Mouse (Mus musculus): ENCODE data around the gene Nxph1. TPM values are rescaled to one million over a fixed set of nuclear protein-coding genes. Genes with fewer than 3 reads are reported as not detected.

Gene Nxph1
- polyA plus RNA-seq, 1 experiment from 2014 or later: 43.9 TPM

- ATAC-seq: 0 out of 2 replicates have a peak, but pooled peaks have one; percentile 37
- H3K4me2 ChIP-seq (replicated peaks): no peak overlapping the region
Measured at GRCm38 (mm10) chr6:9069913-9070312, 121.7 kb downstream of the Nxph1 start.

DNA sequence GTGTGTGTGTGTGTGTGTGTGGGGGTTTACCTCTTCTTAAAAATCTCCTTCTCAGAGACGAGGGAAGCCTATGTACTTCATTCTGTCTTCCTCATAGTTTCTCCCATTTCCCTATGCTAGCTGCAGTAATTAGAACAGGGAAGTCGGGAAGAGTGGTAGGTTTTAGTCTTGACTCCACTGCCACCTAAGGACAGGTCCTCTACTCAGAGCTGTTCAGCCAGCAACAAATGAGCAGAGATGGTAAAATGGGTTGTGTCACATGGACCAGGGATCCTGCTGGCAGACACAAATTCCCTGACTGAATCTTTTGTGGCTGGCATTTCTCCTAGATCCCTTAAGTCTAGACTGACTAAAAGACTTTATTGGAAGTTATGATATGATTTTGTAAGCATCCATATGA is 128.2 kb downstream of the Nxph1 start:
- H3K4me1 ChIP-seq (replicated peaks): no peaks in the 10 kb centered on the region
- no peak overlapping the region for H3K9ac ChIP-seq (replicated peaks)
- H3K4me3 ChIP-seq (replicated peaks): no peak overlapping the region
- no peaks in the 10 kb centered on the region for H3K9me3 ChIP-seq
- H3K4me2 ChIP-seq (replicated peaks): no peak overlapping the region
- 63% methylated on average over 2 of the region's 2 CpGs for WGBS
- no peak for ATAC-seq
- H3K27ac ChIP-seq: no peak overlapping the region
- no peaks in the 10 kb centered on the region for H3K36me3 ChIP-seq
- no peaks in the 10 kb centered on the region for H3K27me3 ChIP-seq

More at GRCm38 (mm10) chr6:9069913-9070312, 121.7 kb downstream of the Nxph1 start:
- Histone ChIP-seq H3K4me3 (replicated peaks) (no peak overlapping the region), H3K27ac (no peak overlapping the region), H3K4me1 (replicated peaks) (0 out of 2 replicates have a peak, but pooled peaks cover 4% of the 10 kb centered on the region), H3K9me3 (no peaks in the 10 kb centered on the region), H3K36me3 (no peaks in the 10 kb centered on the region), H3K9ac (replicated peaks) (no peak overlapping the region), H3K27me3 (no peaks in the 10 kb centered on the region)
- WGBS: 79% methylated on average over 7 of the region's 7 CpGs

DNA sequence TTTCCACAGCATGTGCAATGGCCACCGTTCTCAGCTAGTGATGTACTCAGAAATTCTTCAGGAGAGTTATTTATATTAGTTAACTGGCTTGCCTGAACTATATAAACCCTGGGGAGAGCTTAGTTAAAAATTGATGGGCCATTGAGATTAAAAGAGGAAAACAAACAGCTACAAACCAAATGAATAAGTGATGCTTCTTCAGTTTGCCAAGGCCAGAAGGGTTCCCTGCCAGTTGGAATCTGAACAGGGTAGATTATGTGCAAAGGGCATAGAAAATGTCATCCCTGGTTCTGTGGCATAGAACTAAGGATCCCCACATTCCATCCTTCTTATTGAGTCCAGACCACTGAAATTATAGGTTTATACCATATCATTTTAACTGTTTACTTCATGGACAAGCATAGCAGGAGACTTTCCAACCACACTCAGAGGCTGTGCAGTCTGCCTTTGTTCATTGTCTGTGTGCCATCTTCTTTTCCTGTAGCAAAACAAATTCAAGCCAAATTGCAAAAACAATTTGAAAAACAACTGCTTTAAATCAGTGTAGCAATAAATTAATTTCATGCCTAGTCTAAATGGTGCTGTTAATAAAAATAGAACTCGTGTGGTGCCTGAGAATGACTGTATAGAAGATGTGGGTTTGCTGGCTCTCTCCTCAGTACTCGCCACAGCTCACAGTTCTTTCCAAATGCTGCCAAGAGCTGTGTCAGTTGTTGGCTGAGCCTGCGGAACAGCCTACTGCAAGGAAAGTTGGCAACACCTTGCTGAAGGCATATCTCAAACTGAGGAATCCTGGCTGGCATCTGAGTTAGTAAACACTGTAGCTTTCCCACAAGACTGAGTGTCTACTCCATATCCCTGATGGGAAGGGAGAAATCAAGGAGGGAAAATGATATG is 129.8 kb downstream of the Nxph1 start:
- Histone ChIP-seq H3K9me3 (no peaks in the 10 kb centered on the region), H3K4me2 (replicated peaks) (no peak overlapping the region), H3K4me1 (replicated peaks) (no peaks in the 10 kb centered on the region), H3K9ac (replicated peaks) (no peak overlapping the region), H3K27me3 (no peaks in the 10 kb centered on the region), H3K36me3 (no peaks in the 10 kb centered on the region), H3K27ac (no peak overlapping the region), H3K4me3 (replicated peaks) (no peak overlapping the region)
- WGBS: 79% methylated on average over 4 of the region's 4 CpGs
- no peak for ATAC-seq

GRCm38 (mm10) chr6:9083851-9084250 is 135.6 kb downstream of the Nxph1 start:
- Histone ChIP-seq H3K9ac (replicated peaks) (no peak overlapping the region), H3K4me2 (replicated peaks) (no peak overlapping the region), H3K36me3 (no peaks in the 10 kb centered on the region), H3K9me3 (no peaks in the 10 kb centered on the region), H3K4me3 (replicated peaks) (no peak overlapping the region), H3K27me3 (no peaks in the 10 kb centered on the region), H3K27ac (no peak overlapping the region), H3K4me1 (replicated peaks) (no peaks in the 10 kb centered on the region)
- 73% methylated on average over 3 of the region's 3 CpGs for WGBS
- no peak for ATAC-seq

- no peaks in the 10 kb centered on the region for H3K4me1 ChIP-seq (replicated peaks)
- H3K36me3 ChIP-seq: no peaks in the 10 kb centered on the region
- no peak for ATAC-seq
- H3K4me2 ChIP-seq (replicated peaks): no peak overlapping the region
- no peak overlapping the region for H3K9ac ChIP-seq (replicated peaks)
- H3K4me3 ChIP-seq (replicated peaks): no peak overlapping the region
- H3K27me3 ChIP-seq: no peaks in the 10 kb centered on the region
- H3K27ac ChIP-seq: no peak overlapping the region
- 91% methylated on average over 2 of the region's 2 CpGs for WGBS
- no peaks in the 10 kb centered on the region for H3K9me3 ChIP-seq
Measured at GRCm38 (mm10) chr6:9097345-9097744, 149.1 kb downstream of the Nxph1 start.

- no peaks in the 10 kb centered on the region for H3K4me1 ChIP-seq (replicated peaks)
- H3K27ac ChIP-seq: no peak overlapping the region
- no peak overlapping the region for H3K9ac ChIP-seq (replicated peaks)
- no peak overlapping the region for H3K4me3 ChIP-seq (replicated peaks)
- ATAC-seq: no peak
- no peak overlapping the region for H3K4me2 ChIP-seq (replicated peaks)
- no peaks in the 10 kb centered on the region for H3K9me3 ChIP-seq
- no peaks in the 10 kb centered on the region for H3K27me3 ChIP-seq
- no peaks in the 10 kb centered on the region for H3K36me3 ChIP-seq
Measured at GRCm38 (mm10) chr6:9107366-9107765, 159.1 kb downstream of the Nxph1 start.

DNA sequence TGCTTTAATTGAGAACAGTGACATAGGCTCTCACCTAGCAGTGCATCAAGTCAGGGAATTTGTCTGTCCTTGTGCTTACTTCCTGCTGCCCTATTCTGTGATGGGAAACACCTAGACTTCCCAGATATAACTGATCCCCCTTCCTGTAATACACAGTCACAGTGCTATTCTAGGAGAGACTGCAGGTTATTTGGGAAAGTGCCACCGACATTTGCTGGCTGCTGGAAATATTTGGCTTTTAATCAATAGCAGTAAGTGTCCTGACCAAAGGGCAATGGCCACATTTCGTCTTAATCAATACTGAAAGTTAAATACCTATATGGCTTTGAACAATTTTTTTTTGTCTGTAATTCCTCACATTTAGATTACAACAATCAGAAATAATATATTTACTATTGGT is 170.9 kb downstream of the Nxph1 start:
- H3K27ac ChIP-seq: no peak overlapping the region
- 92% methylated on average over 2 of the region's 2 CpGs for WGBS
- H3K9ac ChIP-seq (replicated peaks): no peak overlapping the region
- peaks cover 5% of the 10 kb centered on the region; the same call in 1 of the 2 replicates for H3K4me1 ChIP-seq (replicated peaks)
- H3K9me3 ChIP-seq: no peaks in the 10 kb centered on the region
- H3K4me3 ChIP-seq (replicated peaks): no peak overlapping the region
- no peaks in the 10 kb centered on the region for H3K27me3 ChIP-seq
- ATAC-seq: no peak
- no peak overlapping the region for H3K4me2 ChIP-seq (replicated peaks)
- no peaks in the 10 kb centered on the region for H3K36me3 ChIP-seq

GRCm38 (mm10) chr6:9124321-9124914 is 176.2 kb downstream of the Nxph1 start:
- WGBS: 75% methylated on average over 12 of the region's 12 CpGs

GRCm38 (mm10) chr6:9133589-9134279 is 185.5 kb downstream of the Nxph1 start:
- 0 out of 2 replicates have a peak, but pooled peaks have one; percentile 27 for ATAC-seq
- Histone ChIP-seq H3K4me3 (replicated peaks) (no peak overlapping the region), H3K4me2 (replicated peaks) (no peak overlapping the region), H3K27ac (no peak overlapping the region), H3K9ac (replicated peaks) (no peak overlapping the region), H3K4me1 (replicated peaks) (peaks cover 4% of the 10 kb centered on the region; the same call in 1 of the 2 replicates), H3K27me3 (no peaks in the 10 kb centered on the region), H3K9me3 (no peaks in the 10 kb centered on the region), H3K36me3 (no peaks in the 10 kb centered on the region)
- WGBS: 68% methylated on average over 3 of the region's 3 CpGs

More at GRCm38 (mm10) chr6:9124321-9124914, 176.2 kb downstream of the Nxph1 start:
- H3K36me3 ChIP-seq: no peaks in the 10 kb centered on the region
- H3K9me3 ChIP-seq: no peaks in the 10 kb centered on the region
- H3K4me1 ChIP-seq (replicated peaks): peaks cover 10% of the 10 kb centered on the region; the same call in 1 of the 2 replicates
- no peak overlapping the region for H3K4me2 ChIP-seq (replicated peaks)
- H3K27ac ChIP-seq: no peak overlapping the region
- H3K9ac ChIP-seq (replicated peaks): no peak overlapping the region
- ATAC-seq: peak; percentile 20
- H3K4me3 ChIP-seq (replicated peaks): no peak overlapping the region
- H3K27me3 ChIP-seq: no peaks in the 10 kb centered on the region

DNA sequence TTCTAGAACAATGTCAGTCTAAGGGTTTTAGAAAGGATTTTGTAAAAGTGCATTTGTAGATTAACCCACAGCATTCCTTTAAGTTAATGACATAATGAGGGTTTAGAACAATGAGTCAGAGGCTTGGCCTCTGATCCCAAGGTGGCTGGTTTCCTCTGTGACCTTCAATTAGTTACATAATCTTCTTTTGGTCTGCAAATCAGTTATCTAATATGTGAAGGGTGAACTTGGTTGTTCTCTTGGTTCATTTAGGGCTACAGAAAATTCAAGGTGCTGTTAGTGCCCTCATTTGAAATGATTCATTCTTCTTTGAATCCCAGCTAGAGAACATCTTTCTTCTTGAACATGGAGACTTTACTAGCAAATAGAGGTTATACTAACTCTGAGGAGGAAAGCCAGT is 199.7 kb downstream of the Nxph1 start:
- no peak overlapping the region for H3K4me3 ChIP-seq (replicated peaks)
- H3K9ac ChIP-seq (replicated peaks): no peak overlapping the region
- no peak overlapping the region for H3K27ac ChIP-seq
- no peaks in the 10 kb centered on the region for H3K27me3 ChIP-seq
- no peaks in the 10 kb centered on the region for H3K9me3 ChIP-seq
- H3K4me2 ChIP-seq (replicated peaks): no peak overlapping the region
- no peaks in the 10 kb centered on the region for H3K36me3 ChIP-seq
- ATAC-seq: no peak
- peaks cover 13% of the 10 kb centered on the region for H3K4me1 ChIP-seq (replicated peaks)

DNA sequence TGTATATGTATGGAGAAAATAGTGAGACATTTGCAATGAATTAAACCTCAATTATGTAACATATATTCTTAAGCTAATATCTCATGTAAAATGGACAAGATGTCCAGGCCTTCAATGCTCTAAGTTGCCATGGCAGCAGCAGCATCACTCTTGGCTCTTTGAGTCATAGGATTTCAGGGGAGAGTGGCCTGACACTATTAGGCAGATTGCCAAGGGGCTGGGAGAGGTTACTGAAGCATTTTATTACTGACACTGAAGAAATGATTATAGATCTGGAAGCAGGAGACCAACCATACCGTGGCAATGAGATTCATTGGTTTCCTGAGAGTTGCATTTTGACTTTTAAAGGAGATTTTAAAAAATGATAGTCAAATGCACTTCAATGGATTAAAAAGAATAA is 201.6 kb downstream of the Nxph1 start:
- peak; percentile 79 for ATAC-seq
- Histone ChIP-seq H3K9me3 (no peaks in the 10 kb centered on the region), H3K9ac (replicated peaks) (no peak overlapping the region), H3K27ac (no peak overlapping the region), H3K36me3 (no peaks in the 10 kb centered on the region), H3K4me2 (replicated peaks) (no peak overlapping the region), H3K27me3 (no peaks in the 10 kb centered on the region), H3K4me3 (replicated peaks) (no peak overlapping the region), H3K4me1 (replicated peaks) (peaks cover 13% of the 10 kb centered on the region)
- WGBS: 19% methylated on average over 1 of the region's 1 CpGs

- WGBS: 62% methylated on average over 2 of the region's 2 CpGs
- no peak overlapping the region for H3K27ac ChIP-seq
- H3K9ac ChIP-seq (replicated peaks): no peak overlapping the region
- no peaks in the 10 kb centered on the region for H3K36me3 ChIP-seq
- H3K4me3 ChIP-seq (replicated peaks): no peak overlapping the region
- no peaks in the 10 kb centered on the region for H3K9me3 ChIP-seq
- no peaks in the 10 kb centered on the region for H3K27me3 ChIP-seq
- no peak overlapping the region for H3K4me2 ChIP-seq (replicated peaks)
- no peaks in the 10 kb centered on the region for H3K4me1 ChIP-seq (replicated peaks)
- ATAC-seq: no peak
Measured at GRCm38 (mm10) chr6:9159191-9159590, 211.0 kb downstream of the Nxph1 start.

Data from midbrain, embryonic 13.5 days (tissue).